Mouse (Mus musculus): ENCODE measurements at regions not wholly inside any gene's neighbourhood (a gene's known extent, or its start where the extent isn't known, plus 50 kb on each side); places are given as distances from the start of the nearest gene placed in this dataset.

DNA sequence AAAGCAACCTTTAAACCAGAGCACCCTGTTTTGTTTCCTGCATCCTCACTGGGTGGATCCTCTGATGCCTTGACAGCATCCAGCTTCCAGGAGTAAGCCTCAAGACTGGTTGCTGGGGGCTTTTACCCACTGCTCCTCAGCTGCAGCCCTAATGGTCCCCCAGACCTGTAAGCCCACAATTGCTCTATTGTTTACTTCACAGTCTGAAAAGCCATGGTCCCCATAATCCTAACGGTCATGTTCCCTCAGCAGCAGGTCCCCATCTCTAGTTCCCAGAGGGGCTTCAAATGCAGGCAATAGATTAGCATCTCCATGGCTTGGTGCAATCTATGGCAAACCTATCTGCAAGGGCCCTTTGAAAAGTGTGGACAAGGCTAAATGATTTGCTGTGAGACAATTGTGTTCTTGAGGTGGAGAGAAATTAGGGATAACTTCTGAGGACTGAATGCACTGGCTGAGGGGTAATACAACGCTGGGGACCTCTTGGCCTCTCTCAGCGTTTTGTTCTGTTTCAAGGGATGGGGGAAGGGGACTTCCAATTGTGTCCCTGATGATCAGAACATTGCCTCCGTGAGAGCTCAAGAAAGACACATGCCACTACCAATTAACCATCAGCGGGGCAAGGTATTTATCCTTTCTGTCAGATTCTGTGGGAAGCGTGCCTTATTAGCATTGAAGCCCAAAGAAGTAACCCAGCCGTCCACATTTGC is 341.1 kb upstream of the Adgrl2 start:
- DNase-seq (ENCODE audit: low spot score): no peak

DNA sequence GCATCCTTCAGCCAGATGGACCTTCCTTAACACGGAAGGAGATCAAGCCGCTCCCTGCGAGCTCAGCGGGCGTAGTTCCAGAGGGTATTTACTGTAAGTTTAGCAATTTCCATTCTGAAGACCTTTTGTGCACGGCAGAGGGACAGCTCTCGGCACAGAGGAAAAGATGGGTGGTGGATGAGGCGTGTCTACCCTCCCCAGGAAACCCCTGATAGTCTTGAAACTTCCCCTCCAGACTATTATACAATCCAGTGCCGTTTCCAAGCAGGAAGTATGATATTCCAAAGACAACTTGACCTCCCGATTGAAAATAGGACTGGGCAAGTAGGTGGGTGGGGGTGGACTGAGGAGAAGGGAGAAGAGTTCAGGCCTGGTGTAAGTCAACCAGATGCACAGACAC is 340.4 kb upstream of the Adgrl2 start:
- DNase-seq (ENCODE audit: low spot score): no peak

DNA sequence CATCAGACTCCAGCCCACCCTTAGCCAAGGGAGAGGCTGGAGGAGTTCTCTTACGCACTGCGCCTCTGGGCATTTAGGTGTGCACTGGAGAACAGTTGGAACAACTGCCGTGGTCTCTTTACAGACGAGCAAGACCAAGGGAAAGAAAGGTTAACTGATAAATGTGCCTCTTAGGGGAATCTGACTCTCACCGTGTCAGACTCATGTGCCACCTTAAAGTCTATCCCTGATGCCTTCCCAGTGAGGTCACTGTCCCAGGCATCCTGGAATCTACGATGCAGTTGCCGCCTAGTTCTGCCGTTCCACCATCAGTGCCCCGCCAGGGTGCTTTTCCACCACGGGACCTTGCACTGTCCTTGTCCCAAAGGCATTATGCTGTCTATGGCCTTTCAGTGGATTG is 339.7 kb upstream of the Adgrl2 start:
- DNase-seq (ENCODE audit: low spot score): no peak

DNA sequence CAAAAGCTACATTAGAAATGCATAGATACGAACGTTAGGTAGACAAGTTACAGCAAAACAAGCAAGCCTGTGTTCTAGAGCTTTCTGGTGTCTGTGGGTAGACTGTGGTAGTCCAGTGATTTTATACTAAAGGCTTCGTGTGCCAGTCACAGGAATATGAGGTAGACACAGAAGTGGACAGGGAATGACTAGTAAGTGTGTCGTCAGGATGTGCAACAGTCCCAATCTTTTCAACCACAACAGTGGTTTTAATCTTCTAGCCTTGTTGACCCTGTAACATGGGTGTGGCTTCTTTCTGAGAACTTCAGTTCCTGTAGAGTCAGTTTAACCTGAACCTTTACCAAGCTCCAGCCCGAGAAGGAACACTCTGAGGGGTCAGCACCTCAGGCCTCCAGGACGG is 339.3 kb upstream of the Adgrl2 start:
- DNase-seq (ENCODE audit: low spot score): no peak

DNA sequence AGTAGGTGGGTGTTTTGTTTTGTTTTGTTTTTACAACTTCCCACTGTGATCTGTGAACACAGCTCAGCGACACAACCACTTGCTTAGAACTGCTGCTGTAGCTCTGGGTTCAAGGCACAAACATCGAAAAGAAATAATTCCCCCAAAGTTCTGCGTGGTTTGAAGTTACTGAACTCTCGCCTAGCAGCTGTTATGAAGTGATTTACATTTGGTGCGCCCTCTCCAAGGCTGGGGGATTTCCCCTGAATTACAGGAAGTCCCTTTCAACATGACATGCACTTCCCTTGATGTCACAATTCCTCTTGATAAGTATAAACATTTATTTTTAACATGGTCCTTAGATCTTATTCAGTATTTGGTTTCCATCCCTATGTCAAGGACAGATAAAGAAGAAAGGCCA is 336.3 kb upstream of the Adgrl2 start:
- no peak for DNase-seq (ENCODE audit: low spot score)

DNA sequence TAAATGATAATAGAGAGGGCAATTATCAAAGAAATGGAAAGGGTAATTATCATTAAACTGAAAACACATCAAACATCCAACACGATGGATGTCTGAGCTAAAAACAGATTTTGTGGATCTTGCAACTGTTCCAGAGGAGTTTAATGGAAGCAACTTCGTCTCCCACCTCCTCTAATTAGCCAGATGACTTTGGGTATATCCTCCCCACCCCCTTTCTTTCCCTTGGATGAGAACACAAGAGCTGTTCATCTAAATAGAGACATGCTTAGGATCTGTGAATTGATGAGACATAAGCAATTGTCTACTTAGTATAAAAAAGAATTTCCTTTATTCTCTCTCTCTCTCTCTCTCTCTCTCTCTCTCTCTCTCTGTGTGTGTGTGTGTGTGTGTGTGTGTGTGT is 333.7 kb upstream of the Adgrl2 start:
- DNase-seq (ENCODE audit: low spot score): no peak

DNA sequence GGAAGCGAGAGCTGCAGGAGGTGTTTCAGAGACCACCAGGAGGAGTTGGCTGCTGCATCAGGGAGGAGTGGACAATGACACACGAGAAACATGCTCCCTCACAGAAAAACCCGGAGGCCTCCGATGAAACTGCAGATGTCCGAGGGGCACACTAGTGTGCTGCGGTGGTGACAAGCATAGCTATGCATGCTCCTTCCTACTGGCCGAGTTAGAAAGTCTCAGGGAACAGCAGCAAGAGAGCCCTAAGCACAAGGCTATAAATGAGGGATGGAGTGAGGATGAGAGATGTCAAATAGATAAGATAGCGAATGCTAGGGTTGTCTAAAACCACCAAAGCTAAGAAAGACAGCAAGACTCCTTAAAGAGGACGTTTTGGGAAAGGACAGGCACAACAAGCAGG is 328.4 kb upstream of the Adgrl2 start:
- DNase-seq (ENCODE audit: low spot score): no peak

DNA sequence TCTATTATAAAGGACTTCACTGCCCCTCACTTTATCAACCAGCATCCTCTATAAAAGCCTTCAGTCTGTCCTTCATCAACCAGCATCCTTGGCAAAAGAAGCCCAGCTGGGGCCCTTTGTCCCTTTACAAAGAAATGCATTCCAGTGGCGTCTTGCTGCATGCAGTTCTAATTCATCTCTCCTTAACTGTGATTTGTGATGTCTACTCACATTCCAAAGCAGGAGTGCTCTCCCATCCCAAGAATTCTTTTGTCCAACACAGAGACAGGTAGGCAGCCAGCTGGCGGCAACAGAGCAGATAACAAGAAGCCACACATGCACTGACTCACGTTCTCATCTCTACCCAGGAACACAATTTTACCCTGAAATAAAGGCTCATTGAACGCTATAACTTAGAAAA is 323.9 kb upstream of the Adgrl2 start:
- no peak for DNase-seq (ENCODE audit: low spot score)

DNA sequence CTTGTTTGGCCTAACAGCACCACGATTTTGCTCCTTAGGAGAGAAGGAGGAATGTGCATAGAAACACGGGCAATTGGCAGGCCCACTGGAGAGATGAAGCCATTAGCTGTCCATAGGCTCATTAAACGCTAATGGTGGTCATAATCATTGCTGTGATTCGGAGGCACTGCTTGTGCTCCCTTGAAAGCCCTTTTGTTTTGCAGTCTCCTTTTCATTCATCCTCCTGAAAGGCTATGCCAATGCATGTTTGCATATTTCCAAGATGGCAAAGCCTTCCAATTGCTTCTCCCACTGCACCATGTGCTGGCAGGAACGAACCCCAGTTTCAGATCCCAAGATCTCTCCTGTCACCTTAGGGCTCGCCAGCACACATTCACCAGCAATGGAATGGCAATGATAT is 322.9 kb upstream of the Adgrl2 start:
- no peak for DNase-seq (ENCODE audit: low spot score)

DNA sequence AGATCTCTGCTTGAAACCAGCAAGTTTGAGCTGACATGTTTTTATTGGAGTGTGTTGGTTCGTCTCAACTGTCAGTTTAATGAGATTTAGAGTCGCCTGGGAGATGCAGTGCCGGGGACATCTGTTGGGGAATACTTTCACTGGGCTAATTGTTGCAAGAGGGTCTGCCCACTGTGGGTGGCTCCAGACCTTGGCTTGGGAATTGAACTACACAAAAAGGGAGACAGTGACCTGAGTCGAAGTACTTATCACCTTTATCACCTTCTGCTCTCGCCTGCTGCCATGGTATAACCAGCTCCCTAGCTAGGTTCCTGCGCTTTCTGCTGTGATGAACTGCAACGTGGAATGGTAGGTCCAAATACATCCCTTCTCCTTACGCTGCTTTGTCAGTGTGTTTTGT is 321.2 kb upstream of the Adgrl2 start:
- no peak for DNase-seq (ENCODE audit: low spot score)

DNA sequence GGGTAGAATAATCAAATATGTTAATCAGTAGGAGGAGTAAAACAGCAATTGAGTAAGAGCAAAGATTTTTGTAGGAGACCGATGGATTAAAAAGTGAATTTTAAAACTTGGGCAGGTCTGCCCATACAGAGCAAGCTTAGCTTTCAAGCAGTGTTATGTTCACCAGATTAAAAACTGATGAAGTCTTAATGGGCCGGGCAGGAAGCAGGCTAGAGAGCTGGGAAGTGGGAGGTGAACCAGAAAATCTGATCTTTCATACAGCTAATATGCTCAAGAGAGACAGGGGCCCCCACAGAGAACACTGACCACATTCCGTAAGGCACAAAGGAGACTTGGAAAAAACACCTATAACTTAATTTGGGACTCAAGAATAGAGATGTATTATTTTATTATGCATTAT is 316.4 kb upstream of the Adgrl2 start:
- DNase-seq (ENCODE audit: low spot score): no peak

DNA sequence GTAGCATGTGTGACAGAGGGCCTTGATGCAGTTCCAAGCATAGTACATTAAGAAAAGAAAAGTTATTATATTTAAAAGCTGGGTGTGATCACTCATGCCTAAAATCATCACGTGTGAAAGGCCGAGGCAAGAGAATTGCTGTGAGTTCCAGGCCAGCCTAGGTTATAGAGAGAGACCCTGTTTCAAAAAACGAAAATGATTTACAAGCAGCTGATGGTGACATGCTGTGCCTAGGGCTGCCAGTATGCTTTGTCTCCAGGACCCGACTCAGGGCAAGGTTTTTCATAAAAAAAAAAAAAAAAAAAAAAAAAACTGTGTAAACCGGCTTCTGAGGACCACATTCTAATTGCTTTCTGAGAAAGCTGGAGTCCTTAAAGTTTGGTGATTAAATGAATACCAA is 315.9 kb upstream of the Adgrl2 start:
- DNase-seq (ENCODE audit: low spot score): no peak

DNA sequence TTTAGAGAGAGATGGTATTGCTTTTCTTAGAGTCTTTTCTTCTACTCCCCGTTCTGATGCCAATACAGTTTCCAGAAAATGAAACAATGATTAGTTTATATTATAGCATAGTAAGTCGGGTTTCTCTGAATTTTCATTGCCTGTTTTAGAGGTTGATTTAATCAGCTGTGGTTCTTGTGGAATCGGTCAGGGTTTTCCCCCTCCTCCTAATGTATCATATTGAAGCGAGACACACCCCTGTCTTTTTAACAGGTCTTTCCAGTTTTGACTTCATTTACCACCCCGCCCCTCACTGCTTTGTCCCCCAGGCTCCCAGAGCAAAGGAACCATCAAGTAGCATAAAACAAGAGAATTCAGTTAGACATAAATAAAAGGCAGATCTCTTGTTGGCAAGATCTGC is 315.1 kb upstream of the Adgrl2 start:
- no peak for DNase-seq (ENCODE audit: low spot score)

DNA sequence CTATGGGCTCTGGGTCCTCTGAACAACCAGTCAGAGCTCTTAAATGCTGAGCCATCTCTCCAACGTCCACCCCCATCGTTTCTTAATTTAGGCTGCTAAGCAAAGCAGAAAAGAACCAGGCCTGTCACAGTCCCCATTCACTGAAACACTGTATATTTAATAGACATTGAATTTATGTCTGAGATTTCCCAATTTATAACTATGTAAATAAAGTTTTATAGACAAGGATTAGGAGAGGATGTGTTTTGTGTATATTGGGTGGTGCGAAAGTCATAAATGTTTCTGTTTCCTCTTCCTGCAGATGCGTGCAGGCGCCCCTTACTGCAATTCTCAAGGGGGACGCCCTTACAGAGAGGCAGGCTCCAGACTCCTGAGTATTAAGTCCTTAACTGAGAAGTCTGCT is 314.7 kb upstream of the Adgrl2 start:
- no peak for DNase-seq (ENCODE audit: low spot score)

DNA sequence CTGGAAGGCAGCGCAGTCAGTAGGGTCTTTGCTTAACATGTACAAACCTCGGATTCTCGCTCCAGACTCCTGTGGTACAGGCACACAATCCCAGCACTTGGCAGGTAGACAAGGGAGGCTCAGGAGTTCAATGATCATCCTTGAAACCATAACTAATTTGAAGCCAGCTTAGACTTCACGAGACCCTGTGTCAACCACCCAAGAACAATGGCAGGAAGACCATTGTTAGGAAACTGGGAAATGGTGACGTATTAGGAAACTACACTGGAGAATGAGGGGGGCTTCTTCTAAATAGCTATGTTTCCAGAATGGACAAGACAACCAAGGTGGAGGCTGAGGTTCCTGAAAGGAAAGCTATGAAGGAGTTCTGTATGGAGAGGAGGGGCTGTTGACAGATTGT is 313.1 kb upstream of the Adgrl2 start:
- DNase-seq (ENCODE audit: low spot score): no peak

DNA sequence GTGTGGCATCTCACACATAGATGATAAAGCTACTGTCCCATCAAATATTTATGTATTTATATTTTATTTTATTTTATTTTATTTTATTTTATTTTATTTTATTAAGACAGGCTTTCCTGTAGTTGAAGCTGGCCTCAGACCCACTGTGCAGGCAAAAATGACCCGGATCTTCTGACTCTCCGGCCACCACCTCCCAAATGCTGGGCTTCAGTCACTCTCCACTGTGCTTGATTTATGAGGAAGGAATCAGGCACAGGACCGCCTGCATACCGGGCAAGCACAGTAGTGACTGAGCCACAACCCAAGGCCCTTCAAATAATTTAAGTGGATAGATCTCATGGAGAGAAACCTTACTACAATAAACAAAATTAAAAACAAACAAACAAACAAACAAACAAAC is 309.6 kb upstream of the Adgrl2 start:
- DNase-seq (ENCODE audit: low spot score): no peak

DNA sequence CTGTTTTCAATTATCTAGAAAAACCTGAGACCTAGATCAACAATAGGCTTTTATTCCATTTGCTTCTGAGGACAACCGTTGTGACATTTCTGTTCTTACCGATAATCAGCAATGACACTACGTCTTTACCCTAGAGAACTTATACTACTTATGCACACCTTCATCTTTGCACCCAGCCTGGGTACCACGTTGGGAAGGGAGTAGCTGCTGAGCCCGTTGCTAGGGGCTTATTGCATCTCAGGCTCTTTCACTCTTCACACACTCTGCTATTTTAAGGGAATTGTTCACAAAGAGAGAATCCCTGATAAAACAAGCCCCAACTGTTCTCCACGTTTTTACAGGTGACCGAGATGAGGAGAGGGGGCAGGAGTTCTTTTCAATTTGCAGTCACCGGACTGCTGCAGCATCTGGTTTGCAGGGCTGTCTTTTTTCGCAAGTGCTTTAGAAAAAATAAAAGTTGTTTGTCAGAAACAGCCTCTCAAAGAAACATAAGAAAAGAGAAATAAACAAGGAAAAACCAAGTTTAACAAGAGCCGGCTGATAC is 306.1 kb upstream of the Adgrl2 start:
- DNase-seq (ENCODE audit: low spot score): no peak

DNA sequence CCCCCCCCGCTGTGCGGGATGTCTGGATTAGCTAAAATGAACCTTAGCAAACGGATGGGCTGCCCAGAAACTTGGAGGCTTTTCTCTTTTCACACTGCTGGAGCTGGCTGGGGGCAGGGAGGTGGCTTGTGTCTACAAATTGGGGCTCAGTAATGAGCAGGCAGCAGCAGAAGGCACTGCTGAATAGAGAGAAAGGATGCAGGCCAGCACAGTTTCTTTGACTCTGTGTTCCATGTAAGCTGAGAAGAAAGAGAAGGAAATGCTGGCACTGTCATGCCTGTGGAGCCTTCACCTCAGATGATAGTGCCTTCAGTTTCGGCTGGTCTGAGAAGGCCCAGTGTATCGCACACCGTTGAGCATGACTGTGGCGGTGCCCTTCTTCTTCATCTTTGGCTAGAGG is 305.6 kb upstream of the Adgrl2 start:
- no peak for DNase-seq (ENCODE audit: low spot score)

DNA sequence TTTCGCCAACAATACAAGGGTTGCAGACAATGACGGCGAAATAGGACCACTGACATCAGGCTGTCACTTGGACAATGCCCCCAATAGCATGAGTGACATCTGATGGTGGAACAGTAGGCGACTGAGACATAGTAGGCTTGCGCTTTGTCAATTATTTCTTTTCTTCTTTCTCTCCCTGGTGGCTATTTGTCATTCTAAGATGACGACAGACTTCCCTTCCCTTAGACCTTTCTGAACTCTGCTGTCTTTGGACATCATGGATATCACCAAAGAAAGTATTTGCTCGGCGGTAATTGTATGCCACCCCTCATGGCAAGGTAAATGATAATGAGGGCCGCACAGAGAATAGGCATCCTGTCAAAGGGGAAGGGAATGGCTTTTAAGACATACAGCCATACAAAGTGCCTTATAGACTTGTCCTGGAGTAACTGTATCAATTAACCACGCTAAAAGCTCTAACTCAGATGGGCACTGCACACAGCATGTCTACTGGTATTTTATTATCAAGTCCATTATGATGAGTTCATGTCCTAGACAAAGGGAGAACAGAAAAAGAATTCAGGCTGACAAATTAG is 305.0 kb upstream of the Adgrl2 start:
- DNase-seq (ENCODE audit: low spot score): no peak

DNA sequence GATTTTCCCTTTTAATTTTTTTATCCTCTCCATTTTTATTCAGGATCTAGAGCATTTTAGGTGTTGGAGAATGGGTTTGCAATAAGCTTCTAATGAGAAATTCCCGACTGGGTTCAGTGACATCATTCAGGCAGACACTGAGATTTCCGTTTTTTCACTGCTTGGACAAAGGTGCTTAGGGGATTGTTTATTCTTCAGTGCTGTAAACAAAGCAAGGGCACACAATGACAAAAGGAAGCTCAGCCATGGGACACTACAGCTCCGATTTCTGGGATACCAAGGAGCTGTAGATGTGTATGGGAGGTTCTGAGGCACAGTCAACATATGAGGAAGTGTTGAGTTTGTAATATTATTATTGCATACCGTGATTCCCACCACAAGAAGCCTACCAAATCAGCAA is 304.1 kb upstream of the Adgrl2 start:
- no peak for DNase-seq (ENCODE audit: low spot score)

DNA sequence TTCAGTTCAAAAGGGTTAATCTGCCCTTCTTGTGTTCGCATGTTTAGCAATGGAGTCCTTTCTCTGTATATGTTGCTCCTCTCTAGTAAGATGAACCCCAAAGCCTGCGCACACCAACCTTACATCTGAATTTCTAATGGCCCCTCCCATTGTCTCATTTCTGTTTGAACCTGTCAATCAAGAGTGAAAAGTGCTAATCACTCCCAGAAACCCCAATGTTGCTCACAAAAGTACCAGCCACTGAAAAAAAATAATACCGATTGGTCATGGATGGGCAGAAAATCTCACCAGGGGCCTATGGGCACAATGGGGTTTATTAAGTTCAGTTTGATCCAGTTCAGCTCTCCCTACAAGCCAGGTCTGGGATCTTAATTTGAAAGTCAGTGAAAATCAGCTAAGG is 302.1 kb upstream of the Adgrl2 start:
- DNase-seq (ENCODE audit: low spot score): no peak

DNA sequence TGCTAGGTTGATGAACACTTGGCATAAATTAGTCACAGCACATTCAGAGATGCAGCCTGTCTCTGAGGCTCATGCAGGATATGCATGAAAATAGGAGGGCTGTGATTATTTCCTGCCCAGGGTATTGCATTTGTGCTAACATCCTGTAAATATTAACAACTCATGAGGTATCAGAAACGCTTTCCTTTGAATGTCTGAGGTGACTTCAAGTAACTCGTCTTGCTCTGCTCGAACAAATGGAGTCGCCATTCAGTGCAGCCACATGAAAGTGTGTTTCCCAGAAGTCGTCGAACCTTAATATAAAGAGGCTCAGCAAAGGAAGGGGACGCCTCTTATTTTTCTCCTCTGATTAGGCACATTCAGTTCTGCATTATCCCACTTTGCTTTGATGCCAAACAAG is 301.1 kb upstream of the Adgrl2 start:
- no peak for DNase-seq (ENCODE audit: low spot score)

DNA sequence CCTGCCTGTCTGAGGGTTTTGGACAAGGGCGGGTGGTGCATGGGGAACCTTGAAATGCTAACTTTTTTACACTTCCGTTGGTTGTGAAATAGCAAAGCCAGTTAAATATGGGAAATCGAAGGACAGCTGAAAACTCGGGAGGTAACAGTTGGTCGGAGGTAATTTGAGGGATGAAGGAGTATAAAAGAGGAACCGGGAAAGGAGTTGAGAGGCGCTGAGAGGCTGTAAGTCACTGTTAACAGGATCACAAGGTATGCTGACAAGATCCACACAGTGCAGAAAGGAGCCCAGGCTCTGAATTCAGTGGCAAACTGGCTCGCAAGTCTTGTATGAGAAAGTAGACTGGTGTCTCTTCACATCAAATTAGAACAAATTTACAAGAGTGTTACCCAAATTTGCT is 299.9 kb upstream of the Adgrl2 start:
- no peak for DNase-seq (ENCODE audit: low spot score)

DNA sequence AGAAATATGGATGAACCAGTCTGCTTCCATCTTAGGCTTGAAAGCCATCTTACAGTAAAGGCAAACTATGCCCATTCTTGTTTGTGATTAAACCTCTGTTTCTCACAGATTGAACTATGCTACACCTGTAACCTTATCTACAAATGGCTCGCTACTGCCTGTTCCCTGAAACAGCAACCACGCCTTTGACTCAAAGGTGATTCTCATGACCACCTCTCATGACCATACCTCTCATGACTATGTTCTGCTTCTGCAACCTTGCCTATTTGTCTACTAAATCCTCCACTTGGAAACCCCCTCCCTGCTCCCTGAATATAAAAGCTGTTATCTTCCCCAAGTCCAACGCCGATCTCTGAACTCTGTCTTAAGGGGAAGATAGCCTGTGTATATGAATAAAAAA is 296.7 kb upstream of the Adgrl2 start:
- DNase-seq (ENCODE audit: low spot score): no peak
